20 mouse cellular contexts compared by ENCODE assay signal in the genomic region with DNA sequence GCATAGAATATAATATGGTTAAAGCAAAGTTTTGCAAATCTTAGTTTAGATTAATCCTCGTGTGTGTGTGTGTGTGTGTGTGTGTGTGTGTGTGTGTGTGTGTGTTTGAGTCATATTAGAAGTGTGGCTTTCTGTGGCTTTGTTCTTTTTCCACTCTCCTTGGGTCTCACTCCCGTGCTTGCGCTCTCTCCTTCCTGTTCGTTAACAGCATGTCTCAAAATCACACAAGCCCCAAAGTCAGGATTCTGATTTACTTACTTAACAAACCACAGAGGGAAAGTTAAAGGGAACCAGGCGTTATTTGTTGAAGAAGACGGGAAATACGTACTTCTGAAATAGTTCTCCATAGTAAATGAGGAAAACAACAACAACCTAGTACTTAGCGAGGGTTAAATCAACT. TPM values are rescaled to one million over a fixed set of nuclear protein-coding genes. Genes with fewer than 3 reads are reported as not detected.
DNase-seq lines count a peak whose midpoint lies in the region; ATAC-seq lines count a peak whose summit lies in the region.
"Had no signal": no experiment of that assay in that cellular context is flagged by ENCODE, and none has a peak within 500 bp of the region (broad histone marks: within the 10 kb centered on the region; RNA-seq: fewer than 3 reads in every experiment).

No protein-coding gene starts in this region.

- DNase-seq in 416B (ENCODE audit: low read depth), result peak; percentile 46
- DNase-seq in CD4-positive helper T cell, adult 2 months (ENCODE audit: low read depth, low spot score), result peak; percentile 45
- no peak for DNase-seq in layer of hippocampus, postnatal 10 days (ENCODE audit: low spot score in 2 of 2)
- no peak for DNase-seq in left cerebral cortex, postnatal 25 days (ENCODE audit: low spot score in 2 of 2)
- DNase-seq: adrenal gland, postnatal 10 days; adrenal gland, postnatal 36 days; cerebellum, adult 11 months; cerebellum, adult 8-10 months; cerebellum, postnatal 14 days; forebrain, postnatal 0 days; gastrocnemius, adult 2 months; gastrocnemius, postnatal 14 days; heart, adult 2 months; kidney, adult 2 months had no signal

- intact Hi-C loops in left cerebral cortex, postnatal 25 days (cut with DNase I), result loop anchor here (2.0 kb wide), 1 partner anchor 147 kb away; no protein-coding TSS in a partner anchor

- ATAC-seq in granulocyte monocyte progenitor cell, adult 5-6 weeks (replicated peaks; ENCODE audit: poor library complexity, severe bottlenecking), result peak; percentile 43; the same call in 1 of the 2 replicates
- peak; percentile 51 for ATAC-seq in megakaryocyte progenitor cell, adult 5-6 weeks (replicated peaks; ENCODE audit: poor library complexity)
- ATAC-seq: forebrain, embryonic 14.5 days; forebrain, postnatal 0 days; hindbrain, postnatal 0 days; intestine, postnatal 0 days; Patski had no signal

RNA-seq across cellular contexts. Expression of gene Utp14b, which starts 26.3 kb away (rescaled TPM):
- 9.0 and 9.2 TPM in 2 replicates for total RNA-seq in granulocyte monocyte progenitor cell, adult 5-6 weeks (2014; fragmentation: Nextera tagmentation)
- 10.3 and 11.4 TPM in 2 replicates for total RNA-seq in granulocyte monocyte progenitor cell, adult 5-6 weeks (2017)
- 6.2 and 7.3 TPM in 2 replicates for total RNA-seq in megakaryocyte progenitor cell, adult 5-6 weeks (2015)
- total RNA-seq in megakaryocyte progenitor cell, adult 5-6 weeks (2017), result 10.3 and 12.8 TPM in 2 replicates
- 10 to 100 TPM; 17.0 to 18.2 TPM for total RNA-seq in layer of hippocampus, postnatal 10 days (2021)
- total RNA-seq in left cerebral cortex, postnatal 25 days (2021), result 10 to 100 TPM; 14.3 to 15.3 TPM

RNA-seq across cellular contexts. Expression of gene Acsl3, which starts 26.5 kb away (rescaled TPM):
- total RNA-seq in granulocyte monocyte progenitor cell, adult 5-6 weeks (2014; fragmentation: Nextera tagmentation), result 11.2 and 11.8 TPM in 2 replicates
- 24.3 and 37.7 TPM in 2 replicates for total RNA-seq in granulocyte monocyte progenitor cell, adult 5-6 weeks (2017)
- 11.1 and 14.2 TPM in 2 replicates for total RNA-seq in megakaryocyte progenitor cell, adult 5-6 weeks (2015)
- 37.3 and 55.9 TPM in 2 replicates for total RNA-seq in megakaryocyte progenitor cell, adult 5-6 weeks (2017)
- 100 to 1,000 TPM; 134 to 144 TPM for total RNA-seq in layer of hippocampus, postnatal 10 days (2021)
- 100 to 1,000 TPM; 157 to 167 TPM for total RNA-seq in left cerebral cortex, postnatal 25 days (2021)

Comparison
In these comparisons a context has a peak if more than half of its experiments do, and no peak if none do; other contexts are left out.
1. DNase-seq: peak in 416B (single experiment) and CD4-positive helper T cell, adult 2 months (single experiment); none in layer of hippocampus, postnatal 10 days (0 of 2) and left cerebral cortex, postnatal 25 days (0 of 2).